Mouse (Mus musculus) mouse embryonic stem cell (cell line): Measurements from ENCODE around the gene Mum1l1.
"Not testable (repeated sequence)": the region's sequence is repeated elsewhere in the genome, so short reads cannot be mapped to it uniquely, and the experiment has no call there.

ENCODE experiments used
- in situ Hi-C, 2 experiments: fragments of 300-500 bp; cut with MboI; formaldehyde crosslinking; loops; 1 replicate in 1 of 2; 3 replicates in 1 of 2; pipeline ENCODE4 v1.14.3; 2019 to 2020; ENCODE audit warnings: low sequenced_read_pairs in 2 of 2, low pct_unique_long_range_greater_than_20kb in 1 of 2, mixed read lengths in 1 of 2; ENCODE audit not compliant: unreplicated experiment in 1 of 2

The Mum1l1 gene

GRCm38 (mm10) chrX:139209829-139210225 lies at the start of gene Mum1l1:
Gene Mum1l1 (plus strand): TSS chrX:139210042.
- in situ Hi-C loops, result no loop called here

- in situ Hi-C loops, result no loop called here
Observed at GRCm38 (mm10) chrX:139178928-139179327, 30.9 kb upstream of the Mum1l1 start, which contains the start of gene 4933428M09Rik. Gene 4933428M09Rik (plus strand): TSS chrX:139179228.

GRCm38 (mm10) chrX:139191506-139191905 lies 18.3 kb upstream of the Mum1l1 start:
- in situ Hi-C loops, result not testable (repeated sequence)

DNA sequence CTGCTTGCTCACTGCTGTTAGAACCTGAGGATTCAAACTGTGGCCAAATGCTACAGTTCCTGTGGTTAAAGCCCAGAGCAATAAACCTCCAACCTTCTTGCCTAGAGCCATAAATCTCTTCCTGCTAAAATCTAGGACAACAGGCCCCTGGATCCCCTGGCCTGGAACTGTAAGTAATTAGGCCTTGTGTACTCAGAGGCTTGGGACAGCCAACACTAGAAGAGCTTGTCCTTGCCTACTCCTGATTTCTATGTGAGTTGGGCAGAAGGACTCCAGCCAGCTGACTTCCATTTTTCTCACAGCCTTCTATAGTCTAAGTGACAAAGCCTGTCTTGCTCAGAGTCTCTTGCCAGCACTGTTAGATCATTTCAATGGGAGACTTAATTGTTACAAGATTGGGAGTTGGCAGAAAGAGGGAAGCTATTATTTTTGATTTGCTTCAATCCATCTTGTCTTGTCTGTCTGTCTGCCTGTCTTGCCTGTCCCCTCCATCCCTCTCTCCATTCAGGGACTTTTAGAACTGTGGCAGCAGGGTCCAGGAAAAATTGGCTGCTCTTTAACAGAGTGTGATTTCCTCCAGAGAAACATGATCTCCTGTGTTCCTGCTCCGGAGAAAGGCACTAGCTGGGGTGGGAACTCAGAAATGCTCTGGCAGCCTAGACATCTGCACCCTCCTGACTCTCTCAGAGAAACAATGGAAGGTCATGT lies 15.1 kb upstream of the Mum1l1 start:
- in situ Hi-C loops, result no loop called here

DNA sequence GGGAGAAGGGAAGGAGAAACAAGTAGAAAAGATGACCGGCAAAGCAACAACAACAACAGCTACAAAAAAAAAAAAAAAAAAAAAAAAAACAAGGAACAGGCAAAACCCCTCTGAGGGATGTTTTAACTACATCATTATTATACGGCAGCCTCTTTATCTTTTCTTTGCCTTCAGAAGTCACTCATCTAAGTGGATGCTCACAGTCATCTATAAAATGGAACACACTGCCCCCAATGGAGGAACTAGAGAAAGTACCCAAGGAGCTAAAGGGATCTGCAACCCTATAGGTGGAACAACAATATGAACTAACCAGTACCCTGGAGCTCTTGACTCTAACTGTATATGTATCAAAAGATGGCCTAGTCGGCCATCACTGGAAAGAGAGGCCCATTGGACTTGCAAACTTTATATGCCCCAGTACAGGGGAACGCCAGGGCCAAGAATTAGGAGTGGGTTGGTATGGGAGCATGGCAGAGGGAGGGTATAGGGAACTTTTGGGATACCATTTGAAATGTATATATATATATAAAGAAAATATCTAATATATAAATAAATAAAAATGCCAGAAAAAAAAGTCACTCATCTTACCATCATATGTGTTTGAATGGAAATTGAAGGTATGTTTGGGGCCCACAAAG lies 532 bp upstream of the Mum1l1 start:
- in situ Hi-C loops, result not testable (repeated sequence)

DNA sequence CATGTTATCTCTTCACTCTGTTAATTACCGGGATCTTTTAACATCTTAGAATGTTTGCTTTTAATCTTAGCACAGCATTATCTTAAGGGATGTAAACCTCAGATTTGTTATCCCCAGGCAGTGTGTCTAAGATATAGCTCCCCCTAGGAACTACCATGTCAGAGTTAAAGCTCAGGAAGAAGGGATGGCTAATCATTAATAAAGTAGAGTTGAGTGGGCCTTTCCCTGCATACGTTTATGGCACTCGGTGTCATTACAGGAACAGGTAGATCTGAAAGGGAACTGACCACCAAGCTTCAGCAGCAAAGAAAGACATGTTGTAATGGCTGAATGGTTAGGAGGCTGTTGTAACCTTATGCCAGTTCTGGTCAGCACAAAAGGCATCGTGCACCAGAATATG lies 4.9 kb downstream of the Mum1l1 start:
- in situ Hi-C loops, result no loop called here

DNA sequence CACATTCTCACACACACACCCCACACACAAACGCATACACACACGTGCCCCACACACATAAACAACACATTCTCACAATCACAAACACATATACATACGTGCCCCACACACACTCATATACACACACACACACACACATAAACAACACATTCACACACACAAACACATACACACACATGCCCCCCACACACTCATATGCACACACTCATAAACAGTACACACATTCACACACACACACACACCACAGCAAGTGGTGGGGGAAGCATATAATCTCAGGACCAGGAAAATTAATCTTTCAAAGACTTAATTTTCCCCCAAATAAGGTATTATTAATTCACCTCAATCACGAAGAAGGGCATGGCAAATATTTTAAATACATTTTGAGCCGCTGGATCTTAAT lies 6.6 kb downstream of the Mum1l1 start:
- in situ Hi-C loops, result no loop called here

DNA sequence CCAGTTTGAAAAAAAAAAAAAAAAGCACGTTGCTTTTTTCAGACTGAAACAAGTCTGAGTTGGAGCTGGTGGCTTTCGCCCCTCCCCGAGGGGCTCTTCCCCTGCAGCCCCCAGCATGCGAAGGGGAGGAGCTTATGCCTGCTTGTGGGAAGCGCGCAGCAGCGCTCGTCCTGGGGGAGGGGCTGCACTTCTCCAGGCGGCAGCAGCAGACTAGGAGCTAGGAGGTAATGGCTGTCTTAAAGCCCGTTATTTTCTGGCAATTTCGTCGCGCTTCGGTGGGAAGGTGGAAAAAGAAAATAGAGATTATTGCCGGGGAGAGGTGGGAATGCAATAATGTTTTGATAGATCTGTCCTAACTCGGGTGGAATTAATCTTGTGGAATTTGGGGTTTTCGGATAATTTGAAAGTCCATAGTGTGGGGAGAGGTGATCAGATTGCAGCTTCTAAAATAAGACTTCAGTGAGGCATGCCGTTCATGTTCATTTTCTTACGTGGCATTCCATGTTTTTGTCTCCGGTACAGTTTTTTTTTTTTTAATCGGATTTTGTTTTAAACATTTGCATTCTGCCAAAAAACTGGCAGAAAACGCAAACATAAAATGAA lies 7.2 kb downstream of the Mum1l1 start:
- in situ Hi-C loops, result no loop called here

DNA sequence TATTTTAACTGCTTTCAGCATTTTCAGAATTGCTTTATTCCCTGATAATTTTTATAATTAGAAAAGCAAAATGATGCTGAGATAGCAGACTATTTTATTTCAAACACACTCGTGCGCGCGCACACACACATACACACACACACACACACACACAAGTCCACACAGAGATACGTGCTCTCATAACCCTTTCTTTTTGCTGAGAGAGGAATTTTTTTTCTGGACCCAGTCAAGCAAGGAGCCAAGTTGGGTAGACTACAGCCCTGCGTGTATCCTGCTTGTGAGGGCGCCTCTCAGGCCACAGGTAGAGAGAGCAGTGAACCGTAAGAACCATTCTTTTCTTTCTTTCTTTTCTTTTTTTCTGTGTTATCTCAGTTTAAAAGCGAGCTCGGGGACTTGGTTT lies 7.9 kb downstream of the Mum1l1 start:
- in situ Hi-C loops, result no loop called here

DNA sequence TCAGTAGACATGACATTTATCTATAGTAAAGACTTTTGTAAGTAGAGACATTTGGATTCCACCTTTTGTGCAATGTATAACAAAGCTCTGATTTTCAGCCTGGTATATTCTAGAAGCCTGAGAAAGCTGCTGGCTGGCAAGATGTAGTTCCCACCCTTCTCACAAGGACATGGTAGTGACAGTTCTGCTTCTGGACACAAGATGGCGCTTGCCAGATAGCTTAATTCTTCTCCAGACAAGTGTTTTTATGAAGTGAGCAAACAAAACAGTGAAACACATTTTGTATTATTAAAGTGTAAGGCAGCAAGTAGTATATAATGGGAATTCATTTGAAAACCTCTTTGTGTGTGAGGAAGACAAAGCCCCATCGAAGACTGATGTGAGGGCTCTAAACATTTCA lies 9.2 kb downstream of the Mum1l1 start:
- in situ Hi-C loops, result no loop called here

DNA sequence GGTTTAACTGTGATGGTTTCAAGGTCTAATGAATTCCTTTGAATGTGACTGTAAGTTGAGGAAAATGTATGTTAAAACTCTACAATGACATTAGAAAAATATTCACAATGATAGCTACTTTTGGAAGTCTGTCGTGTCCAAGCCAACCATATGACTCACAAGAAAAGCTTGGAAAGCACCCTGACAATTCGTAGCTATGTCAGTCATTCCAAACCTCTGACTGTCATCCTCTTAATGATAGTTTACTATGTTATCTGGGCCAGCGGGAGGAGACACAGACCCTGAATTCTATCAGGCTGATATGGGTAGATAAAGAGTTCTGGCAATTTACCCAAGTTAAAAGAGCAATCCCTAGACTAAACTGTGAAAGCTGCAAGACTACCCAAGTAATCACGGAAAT lies 11.0 kb downstream of the Mum1l1 start:
- in situ Hi-C loops, result no loop called here

GRCm38 (mm10) chrX:139221893-139222292 lies 12.1 kb downstream of the Mum1l1 start:
- in situ Hi-C loops, result no loop called here

GRCm38 (mm10) chrX:139231143-139231542 lies 21.3 kb downstream of the Mum1l1 start:
- in situ Hi-C loops, result no loop called here

- in situ Hi-C loops, result no loop called here
Observed at GRCm38 (mm10) chrX:139247294-139247693, 37.5 kb downstream of the Mum1l1 start.

GRCm38 (mm10) chrX:139257072-139257471 lies 47.2 kb downstream of the Mum1l1 start:
- in situ Hi-C loops, result no loop called here

GRCm38 (mm10) chrX:139281966-139282365 lies 72.1 kb downstream of the Mum1l1 start:
- in situ Hi-C loops, result no loop called here
